Mouse (Mus musculus): Measurements from ENCODE around the gene Olfr38. TPM values are rescaled to one million over a fixed set of nuclear protein-coding genes. Genes with fewer than 3 reads are reported as not detected.

Gene Olfr38
- not detected in 2 replicates for polyA plus RNA-seq (2012; rRNA removed; ENCODE audit: low replicate concordance)

GRCm38 (mm10) chr6:42756104-42756503 is at the start of gene Olfr38:
Olfr38 (plus strand) TSS chr6:42756404.

GRCm38 (mm10) chr6:42709291-42710211 is 46.7 kb upstream of the Olfr38 start, which contains the start of gene Tcaf1:
Tcaf1 (minus strand) TSS chr6:42710088.

DNA sequence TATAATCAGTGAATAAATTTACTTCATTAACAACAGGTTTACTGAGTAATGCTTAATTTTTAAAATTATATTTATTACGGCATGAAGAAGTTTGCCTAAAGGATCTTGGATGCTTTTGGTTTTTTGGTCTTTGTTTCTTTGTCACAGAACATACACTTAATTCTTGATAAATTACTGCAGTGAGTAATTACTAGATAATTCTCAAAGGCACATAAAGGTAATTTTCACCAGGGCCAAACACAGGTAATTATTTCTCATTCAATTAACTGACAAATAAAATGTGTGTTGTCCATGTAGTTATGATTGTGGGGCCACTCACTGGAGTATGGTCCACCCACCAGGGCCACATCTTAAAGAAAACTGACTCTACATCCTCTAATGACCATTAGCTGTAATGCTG is 17.1 kb upstream of the Olfr38 start, which contains the start of gene Olfr453:
Gene Olfr453, plus strand, starts transcription at position 301 of the 400 bp plus-strand sequence.

DNA sequence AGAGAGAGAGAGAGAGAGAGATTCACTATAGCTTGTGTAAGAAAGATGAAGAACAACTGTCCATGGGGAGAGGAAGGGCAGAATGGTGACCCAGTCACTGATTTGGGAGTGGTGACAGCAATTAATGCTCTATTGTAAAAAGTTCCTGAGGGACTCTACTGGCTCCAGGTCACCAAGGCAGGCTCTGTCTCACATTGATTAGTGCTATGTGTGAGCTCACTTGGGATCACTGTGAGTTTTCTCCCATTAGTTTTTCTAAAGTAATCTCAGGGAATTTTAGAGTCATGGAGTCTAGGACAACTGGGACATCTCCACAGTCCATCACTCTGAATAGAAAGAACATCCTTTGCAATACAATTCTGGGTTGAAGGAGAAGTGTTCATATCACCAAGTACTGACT is 28.6 kb downstream of the Olfr38 start, which contains the start of gene Olfr452:
Gene Olfr452, plus strand, starts transcription at position 301 of the 400 bp plus-strand sequence.

GRCm38 (mm10) chr6:42811639-42812038 is 55.4 kb downstream of the Olfr38 start, which contains the start of gene Olfr450:
Olfr450 (plus strand) TSS chr6:42811939.

Other genes starting within 250 kb of the Olfr38 start
- gene Olfr455, start 208.8 kb upstream of the Olfr38 start, polyA plus RNA-seq (2012; rRNA removed; ENCODE audit: low replicate concordance) = not detected in 2 replicates
- gene Tcaf3, start 158.7 kb upstream of the Olfr38 start, polyA plus RNA-seq (2012; rRNA removed; ENCODE audit: low replicate concordance) = 0.06 TPM in 1 of 2 replicates, not detected in the other
- gene Tcaf2, start 111.2 kb upstream of the Olfr38 start, polyA plus RNA-seq (2012; rRNA removed; ENCODE audit: low replicate concordance) = 5.7 and 6.4 TPM in 2 replicates
- 60.2 and 68.9 TPM in 2 replicates for gene Tcaf1, start 46.3 kb upstream of the Olfr38 start, polyA plus RNA-seq (2012; rRNA removed; ENCODE audit: low replicate concordance)
- not detected in 2 replicates for gene Olfr453, start 17.0 kb upstream of the Olfr38 start, polyA plus RNA-seq (2012; rRNA removed; ENCODE audit: low replicate concordance)
- not detected in 2 replicates for gene Olfr452, start 28.7 kb downstream of the Olfr38 start, polyA plus RNA-seq (2012; rRNA removed; ENCODE audit: low replicate concordance)
- not detected in 2 replicates for gene Olfr450, start 55.5 kb downstream of the Olfr38 start, polyA plus RNA-seq (2012; rRNA removed; ENCODE audit: low replicate concordance)
- not detected in 2 replicates for gene Olfr449, start 78.0 kb downstream of the Olfr38 start, polyA plus RNA-seq (2012; rRNA removed; ENCODE audit: low replicate concordance)
- gene Olfr448, start 134.0 kb downstream of the Olfr38 start, polyA plus RNA-seq (2012; rRNA removed; ENCODE audit: low replicate concordance) = not detected in 2 replicates
- not detected in 2 replicates for gene Olfr447, start 152.5 kb downstream of the Olfr38 start, polyA plus RNA-seq (2012; rRNA removed; ENCODE audit: low replicate concordance)
- gene Olfr446, start 165.0 kb downstream of the Olfr38 start, polyA plus RNA-seq (2012; rRNA removed; ENCODE audit: low replicate concordance) = not detected in 2 replicates
- gene Olfr444, start 192.7 kb downstream of the Olfr38 start, polyA plus RNA-seq (2012; rRNA removed; ENCODE audit: low replicate concordance) = not detected in 2 replicates